Mouse (Mus musculus) liver, postnatal 0 days (tissue): ENCODE data around the gene Llgl2. TPM values are rescaled to one million over a fixed set of nuclear protein-coding genes. Genes with fewer than 3 reads are reported as not detected.

ENCODE experiments used
- ATAC-seq: fragments of 200-750 bp; cut with Nextera tagmentation; 2 replicates; pipeline ENCODE4 v1.8.0; 2017; ENCODE audit warnings: mild to moderate bottlenecking, moderate library complexity
- DNase-seq: peaks from one replicate; pipeline ENCODE4 v3.0.0-alpha.2; 2016
- H3K27ac ChIP-seq: fragments of 300-500 bp; sonication (generic); 2 replicates; pipeline ENCODE4 v1.5.1; 2014; ENCODE audit warnings: antibody characterized with exemption, moderate library complexity, mild to moderate bottlenecking, low read depth
- H3K27me3 ChIP-seq: fragments of 300-500 bp; sonication (generic); 2 replicates; pipeline ENCODE4 v1.6.1; 2014; ENCODE audit warnings: low read length, control low read depth, mixed read lengths; ENCODE audit not compliant: insufficient read depth
- H3K36me3 ChIP-seq: fragments of 300-500 bp; sonication (generic); replicated peaks from 2 replicates; pipeline ENCODE4 v1.6.1; 2014; ENCODE audit warnings: mild to moderate bottlenecking, control low read depth, low read length, moderate library complexity, mixed read lengths; ENCODE audit not compliant: insufficient read depth
- H3K4me1 ChIP-seq: fragments of 300-500 bp; sonication (generic); 2 replicates; pipeline ENCODE4 v1.6.1; 2014; ENCODE audit warnings: antibody characterized with exemption, mild to moderate bottlenecking, control low read depth; ENCODE audit not compliant: insufficient read depth
- H3K4me2 ChIP-seq: fragments of 300-500 bp; sonication (generic); 2 replicates; pipeline ENCODE4 v1.6.1; 2014; ENCODE audit warnings: low read depth, mild to moderate bottlenecking, low read length, moderate library complexity, mixed read lengths
- H3K4me3 ChIP-seq: fragments of 300-500 bp; sonication (generic); 2 replicates; pipeline ENCODE4 v1.5.1; 2014; ENCODE audit warnings: low read depth, low read length
- H3K9ac ChIP-seq: fragments of 300-500 bp; sonication (generic); replicated peaks from 2 replicates; pipeline ENCODE4 v1.6.1; 2014; ENCODE audit warnings: mild to moderate bottlenecking, moderate library complexity
- H3K9me3 ChIP-seq: fragments of 300-500 bp; sonication (generic); 2 replicates; pipeline ENCODE4 v1.6.1; 2016; ENCODE audit warnings: mild to moderate bottlenecking, control low read depth, low read length, mixed read lengths
- CTCF ChIP-seq: sonication (generic); IDR thresholded peaks from 2 replicates; pipeline ENCODE4 v1.5.1; 2016; ENCODE audit warnings: antibody characterized with exemption, low read depth
- EP300 ChIP-seq: IDR thresholded peaks from 2 replicates; pipeline ENCODE4 v1.6.1; 2016; ENCODE audit warnings: antibody characterized with exemption, low read depth, mild to moderate bottlenecking
- WGBS: fragments of 180-500 bp; shearing (Covaris S2); extraction: QIAGEN DNeasy Blood & Tissue Kit; methylation state at CpG from one replicate; pipeline ENCODE4 v1.1.7; 2014; ENCODE audit not compliant: insufficient replicate concordance; 5-methylcytosine and 5-hydroxymethylcytosine counted together
- polyA plus RNA-seq: library from polyadenylated mRNA; unstranded; fragments of >200 nt; fragmentation: Nextera tagmentation; extraction: Ambion mirVana; gene quantifications from 2 replicates; pipeline ENCODE4 v1.2.1, GENCODE M21; 2015

Gene Llgl2
- polyA plus RNA-seq, 1 experiment from 2014 or later: 15.1 TPM

DNA sequence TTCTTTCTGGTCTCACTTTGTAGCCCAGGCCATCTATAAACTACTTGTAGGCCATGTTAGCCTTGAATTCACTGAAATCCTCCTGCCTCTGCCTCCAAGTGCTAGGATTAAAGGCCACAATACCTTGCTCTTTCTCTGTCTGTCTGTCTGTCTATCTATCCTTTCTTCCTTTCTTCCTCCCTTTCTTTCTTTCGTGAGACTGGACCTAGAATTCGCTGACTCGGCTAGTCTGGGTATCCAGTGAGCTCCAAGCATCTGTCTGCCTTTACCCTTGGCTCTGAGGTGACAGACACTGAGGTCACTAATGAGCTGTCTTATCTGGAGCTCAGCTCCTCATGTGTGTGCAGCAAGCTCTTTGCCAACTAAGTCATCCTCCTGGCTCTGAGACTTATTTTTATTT is 52.1 kb downstream of the Llgl2 start:
- DNase-seq (no peak), ATAC-seq (no peak)
- H3K27me3 ChIP-seq: no peaks in the 10 kb centered on the region
- H3K4me2 ChIP-seq: no peak overlapping the region
- H3K9ac ChIP-seq: no peak overlapping the region
- peaks cover 11% of the 10 kb centered on the region for H3K4me1 ChIP-seq
- no peak overlapping the region for H3K4me3 ChIP-seq
- H3K9me3 ChIP-seq: no peaks in the 10 kb centered on the region
- no peak overlapping the region for H3K27ac ChIP-seq
- no peak for TF ChIP-seq EP300
- no peak for TF ChIP-seq CTCF
- 90% methylated on average over 3 of the region's 3 CpGs for WGBS
- no peaks in the 10 kb centered on the region for H3K36me3 ChIP-seq

DNA sequence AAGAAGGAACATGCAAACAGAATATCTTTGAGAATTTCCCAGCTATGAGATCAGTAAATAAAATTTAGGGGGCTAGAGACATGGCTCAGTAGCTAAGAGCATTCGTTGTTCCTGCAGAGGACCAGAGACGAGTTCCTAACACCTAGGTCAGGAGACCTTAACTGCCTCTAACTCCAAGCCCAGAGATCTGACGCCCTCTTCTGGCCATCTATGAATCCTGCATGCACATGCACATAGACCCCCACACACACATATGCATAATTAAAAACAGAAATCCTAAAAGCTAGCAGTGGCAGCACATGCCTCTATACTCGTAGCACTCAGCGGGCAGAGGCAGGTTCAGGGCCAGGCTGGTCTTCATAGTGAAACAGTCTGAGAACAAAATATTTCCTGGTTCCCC is 52.6 kb downstream of the Llgl2 start:
- no peak overlapping the region for H3K9ac ChIP-seq
- TF ChIP-seq EP300 (no peak), CTCF (peak; percentile 39)
- H3K4me3 ChIP-seq: no peak overlapping the region
- H3K4me2 ChIP-seq: no peak overlapping the region
- H3K27me3 ChIP-seq: no peaks in the 10 kb centered on the region
- peaks cover 11% of the 10 kb centered on the region for H3K4me1 ChIP-seq
- H3K27ac ChIP-seq: no peak overlapping the region
- H3K9me3 ChIP-seq: no peaks in the 10 kb centered on the region
- ATAC-seq: no peak
- DNase-seq: no peak
- H3K36me3 ChIP-seq: no peaks in the 10 kb centered on the region
- WGBS: 84% methylated on average over 5 of the region's 5 CpGs

DNA sequence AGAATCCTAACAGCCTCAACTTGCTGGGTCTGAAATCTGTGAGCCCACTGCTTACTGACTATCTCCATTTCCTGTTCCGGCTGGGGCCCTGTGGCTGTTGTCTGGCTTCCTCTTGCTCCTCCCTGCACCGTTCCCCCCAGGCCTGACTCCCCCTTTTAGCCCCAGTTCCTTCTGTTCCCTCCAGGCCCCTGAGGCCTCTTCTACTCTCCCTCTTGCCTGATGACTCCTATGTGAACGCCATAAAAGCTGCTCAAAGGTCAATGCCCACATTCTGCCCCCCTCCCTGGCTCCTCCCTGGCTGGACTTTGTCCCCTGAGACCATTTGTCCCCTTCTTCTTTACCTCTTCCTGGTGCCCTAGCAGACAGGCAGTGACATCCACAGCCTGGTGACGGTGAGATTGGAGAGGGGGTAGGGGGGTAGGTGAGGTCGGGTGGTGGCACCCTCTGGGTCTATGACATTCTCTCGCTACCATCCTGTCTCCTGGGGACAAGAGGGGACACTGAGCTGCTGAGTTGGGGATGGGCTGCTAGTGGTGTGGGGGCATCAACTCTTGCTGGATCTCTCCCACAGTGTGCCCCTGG is 53.4 kb downstream of the Llgl2 start:
- no peaks in the 10 kb centered on the region for H3K9me3 ChIP-seq
- 28% methylated on average over 6 of the region's 6 CpGs for WGBS
- peak; percentile 55; the same call in 1 of the 2 replicates for ATAC-seq
- no peaks in the 10 kb centered on the region for H3K36me3 ChIP-seq
- H3K27me3 ChIP-seq: no peaks in the 10 kb centered on the region
- no peak overlapping the region for H3K4me3 ChIP-seq
- peak overlapping the region; percentile 15; the same call in 1 of the 2 replicates for H3K4me2 ChIP-seq
- peaks cover 8% of the 10 kb centered on the region for H3K4me1 ChIP-seq
- DNase-seq: peak; percentile 49
- H3K9ac ChIP-seq: no peak overlapping the region
- H3K27ac ChIP-seq: no peak overlapping the region
- TF ChIP-seq CTCF (no peak), EP300 (no peak)

DNA sequence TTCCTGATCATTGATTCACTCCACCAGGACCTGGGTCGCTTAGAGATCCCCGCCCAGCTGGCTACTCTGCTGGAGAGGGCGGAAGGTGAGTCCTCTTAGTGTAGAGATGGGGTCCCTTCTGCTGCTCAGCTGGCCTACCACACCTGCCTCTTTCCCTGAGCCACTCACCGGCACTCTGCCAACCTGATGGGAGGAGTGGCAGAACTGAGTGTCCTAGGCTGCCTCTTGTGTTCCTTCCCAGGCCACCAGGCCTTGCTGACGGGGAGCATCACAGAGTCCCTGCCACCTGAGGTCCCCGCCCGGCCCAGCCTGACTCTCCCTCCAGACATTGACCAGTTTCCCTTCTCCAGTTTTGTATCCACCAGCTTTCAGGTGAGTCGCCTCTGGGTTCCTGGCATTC is 54.2 kb downstream of the Llgl2 start:
- no peak overlapping the region for H3K27ac ChIP-seq
- DNase-seq (no peak), ATAC-seq (no peak)
- H3K4me3 ChIP-seq: no peak overlapping the region
- H3K9ac ChIP-seq: no peak overlapping the region
- peaks cover 8% of the 10 kb centered on the region for H3K4me1 ChIP-seq
- TF ChIP-seq CTCF (no peak), EP300 (no peak)
- 82% methylated on average over 8 of the region's 8 CpGs for WGBS
- no peaks in the 10 kb centered on the region for H3K27me3 ChIP-seq
- no peak overlapping the region for H3K4me2 ChIP-seq
- H3K9me3 ChIP-seq: no peaks in the 10 kb centered on the region
- no peaks in the 10 kb centered on the region for H3K36me3 ChIP-seq

DNA sequence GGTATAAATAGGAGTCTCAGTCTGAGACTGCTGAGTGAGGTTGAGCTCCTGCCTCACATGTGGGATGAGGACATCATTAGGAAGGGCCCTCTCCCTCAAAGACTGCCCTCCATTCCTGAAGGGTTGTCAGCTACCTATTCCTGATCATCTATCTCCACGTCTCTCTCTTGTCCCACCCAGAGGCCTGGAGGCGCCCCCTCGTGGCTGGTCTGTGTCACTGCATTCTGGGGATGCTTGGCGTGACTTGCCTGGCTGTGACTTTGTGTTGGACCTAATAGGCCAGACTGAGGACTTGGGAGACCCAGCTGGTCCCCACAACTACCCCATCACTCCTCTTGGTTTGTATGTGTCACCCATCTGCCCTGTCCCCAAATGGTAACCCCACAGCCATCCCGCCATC is 57.2 kb downstream of the Llgl2 start:
- DNase-seq: peak; percentile 70
- peaks cover 8% of the 10 kb centered on the region for H3K4me1 ChIP-seq
- H3K4me2 ChIP-seq: no peak overlapping the region

DNA sequence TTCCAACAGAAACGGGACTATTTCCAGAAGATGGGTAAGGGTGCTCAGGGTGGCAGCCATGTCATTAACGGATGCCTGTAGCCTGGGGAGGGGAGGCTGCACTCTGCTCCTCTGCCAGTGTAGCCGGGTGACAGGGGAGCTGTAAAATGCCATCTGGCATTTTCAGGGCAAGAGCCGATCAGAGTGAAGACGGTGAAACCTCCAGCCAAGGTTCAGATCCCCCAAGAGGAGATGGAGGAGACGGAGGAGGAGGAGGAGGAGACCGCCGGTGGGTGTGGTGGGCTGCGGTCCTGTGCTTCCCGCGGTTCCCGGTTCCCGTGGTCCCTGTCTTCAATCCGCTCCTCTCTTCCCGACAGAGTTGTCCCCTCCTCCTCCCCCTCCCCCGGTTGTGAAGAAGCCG is 59.4 kb downstream of the Llgl2 start:
- H3K9me3 ChIP-seq: no peaks in the 10 kb centered on the region
- DNase-seq (no peak), ATAC-seq (no peak)
- H3K4me2 ChIP-seq: no peak overlapping the region
- no peak overlapping the region for H3K4me3 ChIP-seq
- WGBS: 44% methylated on average over 13 of the region's 17 CpGs
- no peak overlapping the region for H3K9ac ChIP-seq
- no peaks in the 10 kb centered on the region; the same call in 1 of the 2 replicates for H3K4me1 ChIP-seq
- no peak overlapping the region for H3K27ac ChIP-seq
- H3K36me3 ChIP-seq: no peaks in the 10 kb centered on the region
- TF ChIP-seq CTCF: no peak
- no peak for TF ChIP-seq EP300
- H3K27me3 ChIP-seq: no peaks in the 10 kb centered on the region

More for the DNA sequence above, 57.2 kb downstream of the Llgl2 start:
- 0 out of 2 replicates have a peak, but pooled peaks have one; percentile 6 for ATAC-seq
- TF ChIP-seq EP300: no peak
- peak; percentile 97 for TF ChIP-seq CTCF
- no peaks in the 10 kb centered on the region for H3K27me3 ChIP-seq
- no peaks in the 10 kb centered on the region for H3K9me3 ChIP-seq
- H3K36me3 ChIP-seq: no peaks in the 10 kb centered on the region
- H3K27ac ChIP-seq: no peak overlapping the region
- WGBS: 24% methylated on average over 5 of the region's 5 CpGs
- no peak overlapping the region for H3K9ac ChIP-seq
- H3K4me3 ChIP-seq: no peak overlapping the region

DNA sequence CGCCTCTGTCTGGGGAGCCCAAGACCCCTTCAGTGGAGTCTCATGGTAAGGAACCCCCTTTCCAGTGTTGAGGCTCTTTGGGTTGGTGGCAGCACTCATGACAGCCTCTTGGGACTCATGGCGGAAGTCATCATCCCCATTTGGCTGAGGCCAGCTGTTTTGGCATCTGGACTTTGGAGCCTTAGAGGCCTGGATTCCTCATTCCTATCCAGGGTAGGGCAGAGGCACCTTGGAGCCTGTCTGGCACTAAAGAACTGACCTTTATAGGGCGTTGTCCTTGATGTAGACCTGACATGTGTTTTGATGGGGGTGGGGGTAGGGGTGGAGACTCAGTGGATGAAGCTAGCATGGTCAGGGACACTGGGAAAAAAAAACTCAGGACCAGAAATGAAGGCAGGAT is 60.5 kb downstream of the Llgl2 start:
- Histone ChIP-seq H3K9ac (no peak overlapping the region), H3K36me3 (no peaks in the 10 kb centered on the region), H3K27ac (no peak overlapping the region), H3K4me1 (no peaks in the 10 kb centered on the region; the same call in 1 of the 2 replicates), H3K4me2 (no peak overlapping the region), H3K27me3 (no peaks in the 10 kb centered on the region), H3K9me3 (no peaks in the 10 kb centered on the region), H3K4me3 (no peak overlapping the region)
- DNase-seq: no peak
- ATAC-seq: no peak
- TF ChIP-seq CTCF (no peak), EP300 (no peak)
- 76% methylated on average over 3 of the region's 3 CpGs for WGBS
